Mouse (Mus musculus) spleen, adult 12 weeks (tissue): ENCODE results near the gene Pcolce2.
"Not testable (repeated sequence)": the region's sequence is repeated elsewhere in the genome, so short reads cannot be mapped to it uniquely, and the experiment has no call there.

Experiments
- DNase-seq: peaks from one replicate; pipeline ENCODE4 v3.0.0; 2022; ENCODE audit warnings: low spot score

Gene Pcolce2

DNA sequence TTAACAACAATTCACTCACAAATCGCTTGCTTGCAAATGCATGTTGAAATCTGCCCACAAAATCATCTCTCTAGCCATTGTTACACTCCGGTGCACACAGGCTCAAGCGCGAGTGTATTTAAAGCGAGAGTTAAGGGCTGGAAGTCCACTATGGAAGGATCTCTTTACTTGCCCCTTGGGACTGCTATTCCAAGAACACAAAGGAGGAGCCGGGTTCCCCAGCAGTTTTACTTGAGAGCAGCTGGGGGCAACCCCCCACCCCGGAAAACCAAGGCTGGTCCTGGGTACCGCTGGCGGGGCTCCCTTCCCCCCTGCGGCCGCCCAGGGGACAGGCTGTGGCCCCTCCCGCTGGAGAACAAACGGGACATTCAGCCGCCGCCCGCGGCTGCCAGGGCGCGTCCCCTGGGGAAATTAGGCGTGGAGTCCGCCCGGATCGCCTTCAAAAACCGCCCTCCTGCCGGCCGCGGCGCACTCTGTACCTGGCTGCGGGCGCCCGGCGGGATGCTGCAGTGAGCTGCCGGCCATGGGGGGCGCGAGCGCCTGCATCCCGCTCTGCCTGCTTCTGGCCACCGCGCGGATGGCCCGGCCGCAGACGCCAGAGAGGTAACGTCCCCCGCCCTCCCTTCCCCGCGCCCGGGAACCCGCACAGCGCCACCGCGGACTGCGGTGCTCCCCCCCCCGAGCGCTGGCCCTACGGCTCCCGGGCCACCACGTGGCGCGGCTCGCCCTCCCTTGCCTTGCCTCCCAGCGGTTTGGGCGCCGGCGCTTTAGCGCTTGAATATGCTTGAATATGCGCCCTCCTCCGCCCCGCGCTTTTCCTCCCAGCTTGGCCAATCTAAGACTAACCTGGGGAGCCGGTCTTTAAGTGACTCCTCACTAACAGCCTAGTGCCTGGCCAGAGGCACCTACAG lies at the start of gene Pcolce2:
Pcolce2 (plus strand) TSS at position 331 of the 911 bp plus-strand sequence.
- DNase-seq = no peak

GRCm38 (mm10) chr9:95588070-95588469 lies 49.3 kb upstream of the Pcolce2 start:
- no peak for DNase-seq

GRCm38 (mm10) chr9:95594291-95594690 lies 43.1 kb upstream of the Pcolce2 start:
- no peak for DNase-seq

DNA sequence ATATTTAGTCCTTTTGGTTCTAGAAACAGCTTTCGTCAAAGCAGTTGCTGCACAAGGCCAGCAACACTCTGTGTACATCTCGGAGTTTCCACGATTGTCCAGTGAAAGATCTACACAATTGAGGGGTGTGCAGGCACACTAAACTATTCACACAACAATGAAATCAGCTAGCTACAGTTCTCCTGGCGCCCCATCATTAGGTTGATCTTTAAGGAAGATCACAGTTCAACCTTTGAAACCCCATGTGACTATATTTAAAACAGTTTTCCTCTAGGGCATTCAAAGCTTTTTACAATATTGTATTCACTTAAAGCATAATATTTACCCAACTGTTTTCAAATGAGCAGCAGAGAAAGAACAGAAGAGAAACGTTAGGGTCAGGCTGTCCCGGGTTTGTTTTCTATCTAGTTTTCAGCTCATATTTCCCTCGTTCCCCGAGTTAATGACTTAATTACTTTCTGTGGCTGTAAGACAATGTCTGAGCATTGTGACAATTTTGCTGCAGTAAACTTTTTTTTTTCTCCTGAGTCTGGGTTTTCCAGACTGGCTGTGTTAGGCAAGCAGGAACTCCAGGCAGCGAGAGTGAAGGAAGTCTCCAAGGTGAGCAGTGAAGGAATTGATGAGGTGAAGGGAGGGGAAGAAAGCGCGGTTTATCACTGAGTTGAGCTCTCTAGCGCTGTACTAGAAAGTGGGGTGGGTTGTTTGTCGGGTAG lies 39.8 kb upstream of the Pcolce2 start:
- no peak for DNase-seq

- no peak for DNase-seq
Observed at GRCm38 (mm10) chr9:95598179-95598721, 39.2 kb upstream of the Pcolce2 start.

DNA sequence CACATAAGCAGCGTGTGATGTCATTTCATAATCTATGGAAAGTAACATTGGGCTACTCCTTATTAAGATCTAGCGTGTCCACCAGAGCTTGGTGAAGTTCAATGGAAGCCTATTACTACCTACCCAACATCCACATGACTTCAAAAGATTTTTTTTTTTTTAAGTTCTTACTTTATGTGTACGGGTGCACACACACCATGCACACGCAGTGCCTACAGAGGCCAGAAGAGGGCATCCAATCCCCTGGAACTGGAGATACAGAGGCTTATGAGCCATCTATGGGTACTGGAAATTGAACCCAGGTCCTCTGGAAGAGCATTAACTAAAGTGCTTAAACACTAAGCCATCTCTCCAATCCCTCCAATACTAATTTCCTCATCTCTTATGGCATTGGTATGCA lies 38.0 kb upstream of the Pcolce2 start:
- no peak for DNase-seq

GRCm38 (mm10) chr9:95602849-95603248 lies 34.6 kb upstream of the Pcolce2 start:
- DNase-seq = no peak

- DNase-seq = no peak
Observed at GRCm38 (mm10) chr9:95603316-95603715, 34.1 kb upstream of the Pcolce2 start.

- DNase-seq = no peak
Observed at GRCm38 (mm10) chr9:95607196-95607595, 30.2 kb upstream of the Pcolce2 start.

DNA sequence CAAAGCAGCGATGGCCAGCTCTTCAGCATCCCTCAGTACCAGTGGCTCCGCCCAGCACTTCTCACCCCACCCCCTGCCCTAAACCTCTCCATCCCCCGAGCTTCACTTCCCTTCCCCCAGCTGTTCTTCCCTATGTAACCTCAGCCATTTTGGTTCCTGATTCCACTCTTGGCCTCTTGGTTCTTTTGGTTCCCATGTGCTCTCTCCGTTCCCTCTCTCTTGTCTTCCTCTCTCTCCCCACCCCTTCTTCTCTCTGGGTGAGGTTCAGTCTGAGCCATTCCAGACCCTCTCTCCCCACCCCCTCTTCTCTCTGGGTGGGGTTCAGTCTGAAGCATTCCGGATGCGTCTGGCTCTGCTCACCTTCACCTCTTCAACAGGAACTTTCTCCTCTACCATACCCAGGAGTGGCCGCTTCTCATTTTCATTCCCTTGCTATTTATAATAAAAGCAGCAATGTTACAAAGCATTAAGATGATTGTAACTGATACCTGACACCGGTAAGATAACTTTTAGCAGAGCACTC lies 25.1 kb upstream of the Pcolce2 start:
- no peak for DNase-seq

GRCm38 (mm10) chr9:95613426-95614127 lies 23.8 kb upstream of the Pcolce2 start:
- no peak for DNase-seq

DNA sequence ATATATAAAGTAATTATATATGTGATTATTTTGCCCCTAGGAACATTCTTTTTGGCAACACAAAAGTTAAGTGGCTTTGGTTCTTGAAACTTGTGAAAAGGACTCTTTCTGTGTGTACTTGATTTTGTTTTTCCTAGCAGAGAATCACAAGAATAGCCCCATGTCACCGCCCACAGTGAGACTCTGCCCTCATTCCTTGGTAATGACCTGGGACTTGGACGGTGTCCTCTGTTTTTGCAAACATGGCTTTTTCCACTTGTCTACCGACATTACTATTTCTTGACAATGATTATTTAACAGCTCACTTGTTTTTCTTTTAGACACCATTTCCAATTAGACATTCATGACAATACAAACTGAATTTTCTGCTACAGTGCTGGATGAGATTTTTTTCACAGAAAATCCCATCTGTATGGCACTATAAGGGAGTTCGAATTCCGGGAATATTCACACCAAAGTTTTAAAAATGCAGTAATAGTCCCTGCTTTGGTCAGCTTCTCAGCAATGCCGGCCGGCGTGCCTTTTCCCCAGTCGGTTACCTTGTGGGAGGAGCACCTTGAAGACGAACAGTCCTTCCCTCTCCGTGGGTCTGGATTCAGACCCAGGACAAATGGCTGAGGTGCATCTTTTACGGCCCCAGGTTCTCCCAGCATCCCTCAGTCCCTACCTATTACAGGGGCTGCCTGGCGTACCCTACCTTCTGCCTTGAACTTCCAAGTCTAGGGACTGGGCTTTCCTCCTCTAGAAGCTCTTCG lies 22.4 kb upstream of the Pcolce2 start:
- DNase-seq = no peak

GRCm38 (mm10) chr9:95615961-95616360 lies 21.4 kb upstream of the Pcolce2 start:
- no peak for DNase-seq

DNA sequence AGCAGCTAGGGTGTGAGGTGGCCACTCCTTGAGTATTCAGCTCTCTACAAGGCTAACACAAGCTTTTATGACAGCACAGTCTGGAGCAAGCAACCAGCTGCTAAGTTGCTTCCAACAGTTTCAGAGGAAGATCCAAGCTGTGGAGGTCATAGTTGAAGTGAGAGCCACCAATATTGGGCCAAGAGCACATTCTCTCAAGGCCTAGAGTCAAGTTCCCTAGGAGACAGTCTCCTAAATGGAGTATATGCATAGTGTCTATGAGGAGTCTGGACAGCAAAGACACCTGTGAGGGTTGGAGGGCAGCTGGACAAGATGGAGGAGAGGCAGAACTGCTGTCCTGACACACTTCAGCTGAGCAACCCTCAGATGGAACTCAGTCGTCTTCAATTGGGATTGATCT lies 18.8 kb upstream of the Pcolce2 start:
- no peak for DNase-seq

DNA sequence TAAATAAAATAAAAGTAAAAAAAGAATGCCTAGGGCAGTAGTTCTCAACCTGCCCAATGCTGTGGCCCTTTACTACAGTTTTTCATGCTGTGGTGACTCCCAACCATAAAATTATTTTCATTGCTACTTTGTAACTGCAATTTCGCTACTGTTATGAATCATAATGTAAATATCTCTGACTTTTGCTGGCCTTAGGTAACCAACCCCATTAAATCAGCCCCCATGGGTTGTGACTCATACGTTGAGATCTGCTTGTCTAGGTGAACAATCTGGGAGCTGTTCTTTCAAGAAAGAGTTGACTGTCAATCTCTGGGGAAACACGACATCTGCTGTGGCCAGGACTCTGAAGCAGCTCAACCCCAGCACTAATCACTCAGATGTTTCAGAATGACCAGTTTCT lies 13.3 kb upstream of the Pcolce2 start:
- no peak for DNase-seq

DNA sequence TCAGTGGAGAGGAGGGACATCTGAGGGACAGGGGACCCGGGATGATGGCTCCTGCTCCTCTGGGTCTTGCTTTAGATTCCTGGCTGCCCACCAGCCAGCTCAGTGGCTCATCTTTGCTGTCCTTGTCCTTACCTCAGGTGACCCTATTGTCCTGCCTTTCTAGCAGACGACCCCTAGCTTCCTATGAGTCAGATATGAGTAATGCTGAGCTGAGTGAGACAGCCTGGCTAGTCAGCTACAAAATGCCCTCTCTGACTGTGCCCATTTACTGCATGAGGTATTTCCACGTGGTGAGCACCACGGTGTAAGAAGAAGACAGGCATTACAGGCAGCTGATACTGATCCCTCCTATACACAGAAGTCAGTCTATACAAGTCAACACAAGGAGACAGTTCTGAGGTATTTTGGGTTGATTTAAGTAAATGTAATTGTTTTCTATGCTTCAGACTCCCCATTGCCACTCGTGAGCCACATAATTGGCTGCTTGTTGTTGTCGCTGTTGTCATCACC lies 8.9 kb upstream of the Pcolce2 start:
- DNase-seq = no peak

- not testable (repeated sequence) for DNase-seq
Observed at GRCm38 (mm10) chr9:95629561-95629960, 7.8 kb upstream of the Pcolce2 start.

DNA sequence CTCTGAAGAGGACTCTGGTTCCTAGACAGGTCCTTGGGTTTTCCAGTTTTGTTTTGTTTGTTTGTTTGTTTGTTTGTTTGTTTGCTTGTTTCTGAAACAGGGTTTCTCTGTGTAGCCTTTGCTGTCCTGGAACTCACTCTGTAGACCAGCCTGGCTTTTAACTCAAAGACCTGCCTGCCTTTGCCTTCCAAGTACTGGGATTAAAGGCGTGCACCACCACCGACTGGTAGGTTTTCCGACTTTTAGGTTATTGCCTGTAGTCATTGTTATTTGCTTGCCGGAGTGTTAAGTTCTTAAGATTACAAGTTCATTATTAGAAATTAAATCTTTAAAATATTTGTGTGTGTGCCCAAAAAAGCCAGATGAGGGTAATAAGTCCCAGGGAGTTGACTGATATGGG lies 1.0 kb upstream of the Pcolce2 start:
- DNase-seq = no peak

DNA sequence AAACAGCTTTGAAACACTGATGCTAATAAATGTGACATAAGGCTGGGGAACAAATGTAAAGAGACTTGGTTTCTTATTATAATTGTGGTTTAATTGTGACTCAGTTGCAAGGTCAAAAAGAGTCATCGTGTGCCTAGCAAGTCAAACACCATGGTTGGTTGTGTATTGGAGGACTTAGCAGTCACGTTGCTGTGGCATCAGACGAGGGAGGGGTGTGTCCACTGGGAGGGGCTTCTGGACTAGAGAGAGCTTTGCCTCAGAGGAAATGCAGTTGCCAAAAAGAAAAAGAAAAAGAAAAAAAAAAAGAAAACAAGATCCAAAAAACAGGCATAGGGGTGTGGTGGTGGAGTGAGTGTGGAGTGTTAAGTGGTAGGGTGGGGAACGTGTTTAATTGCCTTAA lies 2.5 kb downstream of the Pcolce2 start:
- no peak for DNase-seq

GRCm38 (mm10) chr9:95645926-95646325 lies 8.5 kb downstream of the Pcolce2 start:
- DNase-seq = no peak

- no peak for DNase-seq
Observed at GRCm38 (mm10) chr9:95653363-95653762, 16.0 kb downstream of the Pcolce2 start.
